Mouse (Mus musculus): ENCODE measurements around the gene Large1.
"Not testable (repeated sequence)": the region's sequence is repeated elsewhere in the genome, so short reads cannot be mapped to it uniquely, and the experiment has no call there.

Gene Large1

DNA sequence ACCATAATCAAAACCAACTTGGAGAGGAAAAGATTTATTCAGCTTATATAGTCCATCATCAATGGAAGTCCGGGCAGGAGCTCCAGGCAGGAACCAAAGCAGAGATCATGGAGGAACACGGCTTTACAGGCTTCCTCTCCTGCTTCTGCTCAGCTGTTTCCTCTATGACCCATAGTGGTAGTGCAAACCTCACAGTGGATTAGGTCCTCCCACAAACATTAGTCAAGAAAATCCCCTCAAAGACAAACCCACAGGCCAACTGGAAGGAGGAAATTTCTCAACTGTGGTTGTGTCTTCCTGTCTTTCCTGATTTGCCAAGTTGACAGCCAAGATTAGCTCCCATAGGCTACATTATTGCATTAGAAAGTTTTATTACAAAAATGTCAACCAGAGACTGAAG, 59.7 kb downstream of the Large1 start:
- DNase-seq, result no peak

DNA sequence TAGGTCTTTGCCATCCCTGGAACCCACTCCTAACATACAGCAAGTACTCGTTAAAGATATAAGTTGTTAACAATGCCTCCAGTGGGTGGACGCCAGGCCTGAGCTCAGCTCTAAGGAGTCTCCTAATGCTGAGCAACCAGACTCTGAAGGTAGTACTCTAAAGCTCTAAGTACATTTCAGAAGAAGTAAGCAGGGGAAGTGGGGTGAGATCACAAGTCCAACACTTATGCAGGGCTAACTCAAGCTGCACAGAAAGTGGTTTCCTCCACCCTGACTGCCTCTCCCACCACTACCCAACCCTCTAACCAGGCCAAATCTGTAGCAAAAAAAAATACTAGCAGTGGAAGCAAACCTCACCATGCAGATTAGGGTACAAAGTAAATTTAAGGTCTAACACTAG, 61.7 kb downstream of the Large1 start:
- DNase-seq, result no peak

DNA sequence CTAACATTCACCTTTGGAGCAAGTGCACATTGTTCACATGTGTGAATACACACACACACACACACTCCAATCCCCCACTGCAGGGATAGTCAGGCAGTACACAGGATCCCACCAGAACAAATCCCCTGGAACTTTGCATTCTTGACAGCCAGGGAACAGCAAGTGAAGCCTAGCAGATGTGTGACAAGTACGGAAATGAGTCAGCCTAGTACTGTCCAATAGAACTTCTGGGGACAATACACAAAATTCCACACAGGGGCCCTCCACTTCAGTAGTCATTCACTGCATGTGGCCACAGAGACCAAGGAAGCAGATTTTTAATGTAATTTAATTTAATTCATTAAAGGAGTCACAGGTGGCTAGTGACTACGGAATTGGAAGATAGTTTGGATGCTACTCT, 62.7 kb downstream of the Large1 start:
- no peak for DNase-seq

DNA sequence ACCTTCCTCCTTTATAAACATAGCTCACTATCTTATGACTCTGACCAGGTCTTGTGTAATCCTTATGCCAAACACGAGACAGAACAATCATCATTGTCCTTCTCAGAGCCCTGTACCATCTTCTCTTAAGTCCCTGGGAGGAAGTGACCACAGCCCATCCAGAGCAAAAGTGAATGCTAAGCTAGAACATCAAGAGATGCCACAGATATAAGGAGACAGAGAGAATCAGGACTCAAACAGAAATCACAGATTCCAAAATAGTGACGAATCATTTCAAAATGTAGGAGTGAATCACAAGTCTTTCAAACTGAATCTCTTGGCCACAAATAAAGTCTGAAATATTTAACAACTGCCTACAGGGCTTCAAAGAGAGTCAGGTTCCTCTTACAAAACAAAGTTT, 63.5 kb downstream of the Large1 start:
- peak; percentile 24 for DNase-seq

DNA sequence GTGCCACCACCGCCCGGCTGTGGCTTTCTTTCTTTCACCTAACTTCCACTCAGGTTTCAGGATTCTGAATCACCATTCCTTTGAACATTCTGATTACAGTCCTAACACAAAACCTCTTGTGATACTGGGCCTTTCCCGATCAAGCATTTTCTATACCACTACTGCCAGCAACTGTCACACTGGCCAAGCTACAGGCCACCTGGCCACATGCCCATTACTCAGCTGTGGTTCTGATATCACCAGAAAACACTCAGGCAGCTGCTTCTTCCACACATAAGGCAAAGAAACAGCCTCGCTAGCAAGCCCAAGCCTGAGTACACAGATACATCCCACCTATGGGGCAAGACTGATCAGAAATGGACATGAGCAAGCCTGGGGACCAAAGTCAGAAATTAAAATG, 71.3 kb downstream of the Large1 start:
- no peak for DNase-seq

DNA sequence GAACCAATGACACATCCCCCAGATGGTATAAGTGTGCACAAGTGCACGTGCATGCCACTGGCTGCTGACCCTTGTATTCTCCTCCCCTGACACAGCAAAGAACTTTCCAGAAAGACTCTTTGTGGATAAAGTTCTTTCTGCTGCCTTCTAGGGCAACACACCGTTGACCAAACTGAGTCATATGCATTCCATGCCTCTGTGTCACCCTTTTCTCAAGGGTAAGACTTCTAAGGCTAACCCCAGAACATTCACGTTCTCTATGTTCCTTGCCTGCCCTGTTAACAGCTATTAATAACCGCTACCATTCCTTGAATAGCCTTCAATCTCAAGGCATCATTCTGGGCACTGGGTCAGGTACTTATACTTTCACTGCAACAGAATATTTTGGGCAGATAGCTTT, 77.3 kb downstream of the Large1 start:
- no peak for DNase-seq

DNA sequence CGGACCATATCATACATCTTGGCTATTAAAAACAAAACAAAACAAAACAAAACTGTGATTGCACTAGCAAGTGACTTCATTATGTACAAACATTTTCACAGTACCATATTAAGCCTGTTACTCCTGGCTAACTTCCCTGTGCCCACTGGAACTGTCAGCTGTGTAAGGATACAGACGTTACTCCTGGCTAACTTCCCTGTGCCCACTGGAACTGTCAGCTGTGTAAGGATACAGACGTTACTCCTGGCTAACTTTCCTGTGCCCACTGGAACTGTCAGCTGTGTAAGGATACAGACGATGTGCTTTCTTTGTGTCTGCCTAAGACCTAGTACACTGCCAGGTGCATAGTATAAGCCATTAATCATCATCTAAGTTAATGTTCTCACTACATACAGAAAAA, 77.9 kb downstream of the Large1 start:
- not testable (repeated sequence) for DNase-seq

DNA sequence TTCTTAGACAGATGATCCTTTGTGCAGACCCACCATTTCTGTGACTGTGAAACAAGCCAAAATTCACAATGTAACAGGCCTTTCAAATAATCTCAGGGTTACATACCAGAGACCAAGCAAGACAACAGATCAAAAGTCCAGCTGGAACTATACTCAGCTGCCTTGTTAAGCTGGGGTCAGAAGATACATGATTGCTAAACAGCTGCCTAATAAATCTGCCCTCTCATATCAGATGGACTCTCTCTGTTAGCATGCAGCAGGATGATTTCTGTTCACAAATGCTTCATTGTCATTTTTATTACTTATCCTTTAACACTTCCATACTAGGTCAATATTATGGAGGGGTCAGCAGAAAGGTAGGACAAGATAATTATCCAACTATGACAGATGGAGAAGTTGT, 80.2 kb downstream of the Large1 start:
- peak; percentile 33 for DNase-seq

DNA sequence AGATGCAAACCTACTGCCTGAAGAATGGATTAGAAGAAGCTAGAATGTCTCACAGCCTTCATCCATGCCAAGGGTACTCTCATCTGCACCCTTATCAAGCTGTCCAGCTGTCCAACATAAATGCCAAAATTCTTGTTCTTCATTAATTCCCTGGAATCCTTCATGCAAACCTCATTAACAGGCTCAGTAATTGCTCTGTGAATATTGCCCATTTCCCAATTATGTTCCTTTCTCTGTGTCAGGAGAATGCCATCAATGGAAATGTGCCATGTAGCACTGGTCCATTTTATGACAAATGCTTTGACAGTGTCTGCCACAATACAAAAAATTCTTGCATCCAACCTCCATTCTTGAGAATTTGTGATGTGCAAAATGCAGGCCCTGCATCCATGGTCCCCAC, 82.3 kb downstream of the Large1 start:
- DNase-seq, result no peak

DNA sequence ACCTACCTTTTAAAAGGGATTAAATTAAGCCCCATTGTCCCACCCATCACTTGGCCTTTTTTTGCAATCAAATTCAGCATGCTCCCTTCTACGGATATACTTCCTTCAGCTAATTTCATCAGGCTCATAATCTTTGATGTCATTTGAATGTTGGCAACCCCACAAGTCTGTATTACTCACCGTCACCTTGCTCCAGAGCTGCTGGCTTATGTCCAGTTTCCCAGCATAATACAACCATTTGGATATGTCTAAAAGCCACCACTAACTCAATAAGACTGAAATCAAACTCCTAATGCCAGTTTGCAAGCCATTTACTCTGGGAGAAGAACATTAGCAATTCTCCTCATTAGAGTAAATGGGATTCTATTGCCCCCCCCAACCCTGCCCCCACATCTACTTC, 95.4 kb downstream of the Large1 start:
- DNase-seq, result peak; percentile 23

DNA sequence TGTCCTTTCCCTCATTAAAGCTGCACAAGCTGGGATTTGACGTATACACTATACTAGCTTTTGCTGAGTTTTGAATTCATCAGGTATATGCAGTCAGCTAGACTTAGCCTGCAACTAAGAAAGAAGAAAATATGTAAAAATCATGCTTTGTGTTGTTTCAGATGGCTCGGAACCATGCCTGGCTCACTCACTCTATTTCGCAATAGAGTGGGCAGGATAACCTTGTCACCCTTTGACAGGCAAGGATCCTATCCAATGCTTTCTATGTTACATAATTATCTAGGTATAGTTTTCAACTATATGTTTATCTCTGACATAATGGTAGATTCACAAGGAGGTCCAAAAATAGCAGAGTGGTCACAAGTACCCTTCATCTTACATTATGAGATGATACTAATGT, 109.2 kb downstream of the Large1 start:
- no peak for DNase-seq

DNA sequence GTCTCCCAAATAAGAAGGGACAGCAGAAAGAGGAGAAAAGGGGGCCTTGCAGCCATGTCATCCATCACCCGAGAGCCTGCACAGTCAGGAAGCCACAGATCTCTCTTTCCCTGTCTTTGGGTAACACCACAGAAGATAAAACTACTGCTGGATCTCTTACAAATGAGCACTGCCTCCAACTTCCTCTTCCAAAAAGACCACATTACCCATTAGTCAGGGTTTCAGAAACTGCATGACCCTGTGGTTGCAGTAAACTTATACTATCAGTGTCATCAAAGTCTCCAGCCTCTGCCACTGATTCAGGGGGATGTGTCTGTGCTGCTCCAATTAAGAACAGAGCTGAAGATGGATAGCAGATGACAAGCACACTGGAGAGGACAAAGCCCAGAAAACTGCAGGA, 111.3 kb downstream of the Large1 start:
- no peak for DNase-seq

DNA sequence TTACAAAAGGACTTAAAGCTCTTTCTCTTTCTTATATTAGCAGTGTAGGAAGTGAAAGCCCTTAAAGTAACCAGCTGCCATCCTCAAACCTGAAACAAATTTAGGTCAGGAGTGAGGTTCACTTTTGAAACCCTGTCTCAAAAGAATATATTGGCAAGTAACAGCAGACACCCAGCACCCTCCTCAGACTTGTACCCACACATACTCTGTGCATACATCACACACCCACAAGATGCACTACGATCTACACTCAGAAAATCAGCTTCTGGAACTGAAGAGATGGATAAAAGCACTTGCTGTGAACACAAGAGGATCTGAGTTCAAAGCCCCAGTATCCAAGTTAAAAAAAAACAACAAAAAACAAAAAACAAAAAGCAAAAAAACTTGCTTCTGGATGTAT, 119.1 kb downstream of the Large1 start:
- DNase-seq, result no peak

DNA sequence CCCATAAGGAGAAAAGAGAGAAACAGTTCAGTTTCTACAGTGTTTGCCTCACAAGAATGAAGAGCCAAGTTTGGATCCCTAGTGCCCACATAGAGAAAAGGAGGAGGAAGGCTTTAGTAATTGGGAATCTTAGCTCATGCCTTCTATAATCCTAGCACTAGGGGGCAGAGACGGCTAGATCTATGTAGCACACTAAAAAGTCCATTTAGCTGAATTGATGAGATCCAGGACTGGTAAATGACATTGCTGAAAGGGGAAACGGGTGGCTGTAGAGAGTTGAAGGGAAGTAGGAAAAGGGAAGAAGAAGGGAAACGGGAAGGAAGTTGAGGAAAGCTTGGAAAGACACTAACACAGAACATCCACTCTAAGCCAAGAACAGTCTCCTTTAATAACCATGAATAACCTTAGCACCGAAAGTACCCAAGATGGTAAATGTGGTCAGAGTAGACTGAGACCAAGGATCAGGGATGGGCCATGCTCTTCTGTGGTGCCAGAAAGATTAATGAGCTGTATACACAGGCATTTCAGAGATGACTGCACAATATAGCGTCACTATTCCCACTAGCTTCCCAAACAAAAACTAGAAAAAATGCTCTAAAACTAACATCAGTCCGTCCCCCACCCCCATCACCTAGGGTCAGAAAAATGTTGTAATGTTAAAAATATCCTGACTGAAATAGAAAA, 119.8 kb downstream of the Large1 start:
- peak; percentile 75 for DNase-seq

DNA sequence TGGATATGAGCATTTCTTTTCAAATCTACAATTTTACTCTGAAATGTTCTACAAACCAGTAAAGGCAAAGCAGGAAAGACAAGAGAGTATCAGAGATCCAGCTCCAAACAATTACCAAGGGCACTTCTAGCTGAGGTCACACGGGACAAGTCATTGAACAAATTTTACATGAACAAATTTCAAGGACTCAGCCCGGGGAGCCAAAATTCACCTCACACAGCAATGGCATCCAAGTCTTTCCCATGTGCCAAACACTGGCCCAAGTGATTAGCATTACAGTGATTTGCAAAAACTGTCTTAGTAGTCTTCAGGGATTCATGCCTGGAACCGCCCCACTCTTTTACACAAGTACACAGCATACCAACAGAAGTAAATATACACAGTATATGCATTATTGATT, 126.5 kb downstream of the Large1 start:
- no peak for DNase-seq

DNA sequence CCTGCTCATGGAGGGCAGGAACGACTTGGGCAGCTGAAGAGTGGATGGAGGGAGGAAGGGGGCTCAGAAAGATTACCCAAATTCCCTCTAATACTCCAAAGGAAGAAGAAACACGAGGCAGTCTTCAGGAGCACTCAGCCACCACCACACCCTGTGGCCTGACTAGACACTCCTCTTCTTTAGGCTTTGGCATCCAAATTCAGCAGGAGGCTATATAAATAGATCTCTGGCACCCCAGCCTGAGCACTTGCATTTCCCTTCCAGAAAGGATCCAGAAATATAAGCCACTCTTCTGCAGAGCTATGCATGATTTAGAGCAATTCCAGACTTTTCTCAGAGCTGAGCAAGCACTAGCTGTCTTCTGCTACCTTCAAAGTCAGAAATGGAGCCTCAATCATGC, 127.7 kb downstream of the Large1 start:
- DNase-seq, result no peak

DNA sequence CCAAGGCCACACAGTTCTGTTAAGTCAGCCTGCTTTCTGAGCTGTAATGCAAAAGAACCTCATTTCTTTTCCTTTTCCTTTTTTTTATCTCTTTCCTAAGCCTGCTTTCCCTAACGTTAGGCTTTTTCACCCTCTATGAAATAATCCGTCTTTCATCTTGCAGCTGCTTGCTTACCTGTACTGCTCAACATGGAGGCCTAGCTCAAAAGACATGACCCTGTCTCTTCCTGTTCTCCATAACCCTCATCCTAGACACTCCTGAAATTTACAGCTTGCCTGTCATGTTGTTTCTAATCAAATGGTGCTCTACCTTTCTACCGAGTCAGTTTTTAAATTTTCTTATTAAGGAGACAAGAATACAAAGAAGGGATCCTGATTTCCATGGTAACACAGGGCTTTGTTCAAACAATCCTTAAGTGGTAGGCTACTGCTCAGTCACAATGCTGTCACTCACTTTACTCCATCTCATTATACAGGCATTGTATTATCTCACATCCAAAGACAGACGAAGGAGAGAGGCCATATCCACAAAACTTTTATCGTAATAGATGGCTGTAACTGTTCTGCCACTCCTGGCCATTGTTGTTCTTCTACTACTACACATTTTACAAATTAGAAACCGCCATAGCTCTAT, 134.0 kb downstream of the Large1 start:
- no peak for DNase-seq

DNA sequence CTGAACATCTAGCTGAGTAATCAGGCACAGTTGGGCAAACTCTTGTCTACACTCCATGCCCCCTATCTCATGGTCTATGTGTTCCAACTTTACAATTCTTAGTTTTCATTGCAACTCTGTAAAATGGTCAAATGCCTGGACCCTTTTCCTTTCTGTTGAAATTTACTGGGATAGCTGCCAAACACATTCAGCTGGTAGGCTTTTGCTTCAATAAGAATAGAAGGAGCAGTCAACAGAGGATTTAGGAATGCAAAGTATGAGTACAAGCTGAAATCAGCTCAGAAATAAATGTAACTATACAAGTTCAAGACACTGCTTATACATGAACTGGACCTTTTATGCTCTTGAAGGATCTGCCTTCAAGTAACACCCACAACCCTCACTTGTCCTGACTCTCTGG, 146.5 kb downstream of the Large1 start:
- no peak for DNase-seq

DNA sequence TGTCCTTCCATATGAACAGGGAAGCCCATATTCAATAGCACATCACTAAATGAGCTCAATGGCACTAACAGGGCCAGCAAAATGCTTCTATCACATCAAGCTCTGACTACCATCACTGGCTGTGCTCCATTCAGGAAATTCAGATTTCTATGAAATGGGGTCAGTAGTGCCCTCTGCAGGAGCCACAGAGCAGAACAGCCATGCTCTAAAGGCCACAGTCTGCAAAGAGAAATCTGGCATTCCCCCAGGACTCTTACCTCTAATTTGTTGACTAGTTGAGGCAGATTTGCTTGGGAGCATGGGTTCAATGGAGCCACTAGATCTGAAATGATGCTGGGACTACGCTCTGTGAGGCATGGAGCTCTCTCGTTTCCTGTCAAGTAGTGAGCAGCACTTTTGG, 151.5 kb downstream of the Large1 start:
- DNase-seq, result no peak

DNA sequence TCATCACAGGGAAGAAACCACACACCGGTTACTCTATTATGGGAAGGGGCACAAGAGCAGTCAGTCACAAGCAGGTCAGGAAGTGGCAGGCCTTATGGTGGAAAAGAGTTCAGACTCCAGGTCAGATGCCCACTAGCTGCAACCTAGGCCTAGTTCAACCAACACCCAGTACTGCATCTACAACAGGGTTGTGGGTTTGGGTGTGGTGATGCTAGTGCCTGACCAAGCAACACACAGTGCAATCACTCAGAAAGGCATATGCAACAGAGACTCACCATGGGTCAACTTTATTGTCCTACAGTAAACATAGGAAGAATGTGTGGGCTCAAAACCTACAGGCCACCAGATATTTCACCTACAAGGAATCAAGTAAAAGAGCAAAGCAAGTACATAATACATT, 155.6 kb downstream of the Large1 start:
- DNase-seq, result no peak

DNA sequence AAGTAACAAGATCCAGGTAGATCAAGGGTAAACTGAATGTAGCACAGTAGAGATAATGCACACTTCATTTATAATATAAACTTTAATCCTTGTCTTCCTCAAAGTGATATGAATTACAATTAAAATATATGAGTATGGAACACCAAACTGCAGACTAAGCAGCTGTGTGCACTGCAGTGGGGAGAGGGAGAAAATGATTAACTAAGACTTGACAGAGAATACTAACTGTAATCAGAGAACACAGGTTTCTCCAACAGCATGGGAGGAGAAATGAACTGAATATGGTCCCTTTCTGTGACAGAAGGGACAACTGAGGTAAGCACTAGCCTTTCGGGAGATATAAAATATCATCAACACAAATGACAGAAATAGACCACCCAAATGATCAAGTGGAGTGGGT, 164.7 kb downstream of the Large1 start:
- DNase-seq, result no peak

DNA sequence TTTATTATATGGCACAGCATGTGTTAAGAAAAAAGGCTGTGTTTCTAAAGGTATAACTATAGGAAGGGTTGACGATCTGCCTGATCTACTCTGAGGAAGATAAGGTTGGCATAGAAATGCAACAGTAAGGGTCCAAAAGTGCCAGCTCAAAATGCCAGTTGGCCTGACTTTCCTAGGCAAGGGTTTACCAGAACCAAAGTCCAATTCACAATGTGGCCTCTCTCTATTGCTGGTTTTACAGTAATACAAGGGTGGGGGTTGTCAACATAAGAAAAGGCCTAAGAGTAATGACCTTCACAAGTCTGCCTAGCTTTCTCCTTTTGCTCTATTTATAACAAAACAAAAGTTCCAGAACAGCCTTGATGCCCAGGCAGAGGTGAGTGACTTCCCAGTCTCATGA, 166.0 kb downstream of the Large1 start:
- DNase-seq, result no peak

DNA sequence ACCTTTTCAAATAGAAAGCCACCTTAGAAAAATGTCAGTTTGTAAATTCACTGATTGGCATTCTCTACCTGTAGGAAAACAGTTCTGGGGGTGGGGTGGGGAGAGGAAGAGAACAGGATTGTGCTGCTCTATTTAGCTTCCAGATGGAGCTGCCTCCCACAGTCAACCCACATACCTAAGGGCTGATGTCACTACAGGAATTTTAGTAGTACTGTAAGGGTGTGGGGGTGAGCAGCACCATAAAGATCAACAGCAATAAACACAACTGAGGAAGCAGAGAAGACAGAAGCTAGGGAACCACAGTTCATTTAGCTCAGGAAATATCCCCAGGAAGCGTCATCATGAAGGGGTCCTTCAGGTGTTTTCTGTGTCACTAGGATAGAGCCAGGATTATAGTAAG, 174.9 kb downstream of the Large1 start:
- no peak for DNase-seq

DNA sequence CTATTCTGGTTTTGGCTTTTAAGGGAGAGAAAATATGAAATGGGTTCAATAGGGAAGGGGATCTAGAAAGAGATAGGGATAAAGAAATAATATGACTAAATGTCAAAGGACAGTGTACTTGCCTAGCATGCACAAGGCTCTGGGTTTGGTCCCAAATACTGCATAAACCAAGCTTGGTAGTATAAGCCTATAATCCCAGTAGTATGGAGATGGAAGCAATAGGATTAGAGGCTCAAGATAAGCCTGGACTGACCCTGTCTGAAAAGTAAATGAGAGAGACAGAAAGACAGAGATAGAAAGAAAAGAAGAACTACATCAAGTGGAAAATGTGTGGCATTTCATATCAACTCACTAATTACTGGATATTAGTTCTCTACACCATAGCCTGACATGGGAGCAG, 180.7 kb downstream of the Large1 start:
- DNase-seq, result no peak

DNA sequence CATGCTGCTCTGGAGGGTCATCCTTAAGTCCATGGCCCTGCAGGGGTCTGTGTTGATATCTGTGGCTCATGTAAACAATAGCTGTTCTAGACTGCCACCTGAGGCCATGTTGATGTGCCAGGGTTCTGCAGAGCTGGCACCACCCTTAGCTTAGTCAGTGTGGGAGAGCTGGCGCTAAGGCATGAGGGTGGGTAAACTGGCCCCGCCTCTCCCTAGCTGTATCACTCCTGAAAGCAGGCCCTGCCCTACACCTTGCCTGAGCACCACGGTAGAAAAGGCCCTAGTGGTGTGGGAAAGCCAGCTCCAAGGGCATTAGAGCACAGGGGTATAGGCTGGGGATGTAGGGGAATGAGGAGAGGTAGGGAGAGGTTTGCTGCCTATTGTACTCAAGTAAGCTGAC, 191.3 kb downstream of the Large1 start:
- peak; percentile 6 for DNase-seq

All from lung, postnatal 36 days (tissue).